Mouse (Mus musculus): ENCODE data around the gene Gm48552. TPM values are rescaled to one million over a fixed set of nuclear protein-coding genes. Genes with fewer than 3 reads are reported as not detected.

Gm48552 gene
- total and polyA plus RNA-seq, 3 experiments, result 0.89 to 1.2 TPM; not detected in 1

- TF ChIP-seq USF2 (IDR thresholded peaks at IDR 0.05; ENCODE audit: borderline replicate concordance in 1 of 2, insufficient read depth in 1 of 2, low read depth in 1 of 2, low read length in 2 of 2) (peak in 1 of 2 experiments; percentile 84; a peak in 2 of 4 replicates), SMC3 (IDR thresholded peaks at IDR 0.05; ENCODE audit: low read depth, low read length) (no peak)
Observed at GRCm38 (mm10) chr10:81407539-81408423, 19.0 kb downstream of the Gm48552 start (continued).

GRCm38 (mm10) chr10:81408424-81408729 is 19.6 kb downstream of the Gm48552 start:
- Histone ChIP-seq H3K79me2 (ENCODE audit: control insufficient read depth, insufficient read depth, low read length, poor library complexity) (no peaks in the 10 kb centered on the region), H3K27ac (ENCODE audit: control insufficient read depth, low read depth, low read length) (no peak overlapping the region), H3K4me1 (ENCODE audit: control insufficient read depth in 1 of 2, insufficient read depth in 2 of 2, low read length in 2 of 2) (peaks cover 3 to 29% of the 10 kb centered on the region in 2 experiments; a peak in 3 of 4 replicates), H3K36me3 (ENCODE audit: control insufficient read depth in 1 of 2, insufficient read depth in 2 of 2, low read length in 2 of 2) (peaks cover 0 to 16% of the 10 kb centered on the region in 2 experiments; a peak in 2 of 4 replicates), H3K4me3 (ENCODE audit: control insufficient read depth in 1 of 2, insufficient read depth in 1 of 2, low read depth in 2 of 2, low read length in 2 of 2) (no peak overlapping the region), H3K9me3 (replicated peaks; ENCODE audit: insufficient read depth, low read length) (no peaks in the 10 kb centered on the region), H3K9ac (ENCODE audit: control insufficient read depth, low read depth, low read length, poor library complexity, severe bottlenecking) (no peak overlapping the region), H3K27me3 (ENCODE audit: control insufficient read depth in 1 of 2, insufficient read depth in 2 of 2, low read length in 2 of 2) (no peaks in the 10 kb centered on the region)
- TF ChIP-seq USF1 (IDR thresholded peaks at IDR 0.05; ENCODE audit: low read depth, low read length) (0 out of 2 replicates have a peak, but pooled peaks have one; percentile 14), ZKSCAN1 (IDR thresholded peaks at IDR 0.05; ENCODE audit: low read depth, low read length) (no peak)
- no peak for DNase-seq (ENCODE audit: low read depth, low spot score)

- H3K36me3 ChIP-seq (ENCODE audit: control insufficient read depth in 1 of 2, insufficient read depth in 2 of 2, low read length in 2 of 2), result peaks cover 0 to 16% of the 10 kb centered on the region in 2 experiments; a peak in 2 of 4 replicates
- H3K9me3 ChIP-seq (replicated peaks; ENCODE audit: insufficient read depth, low read length), result no peaks in the 10 kb centered on the region
- peak; percentile 74 for DNase-seq (ENCODE audit: low read depth, low spot score)
- H3K9ac ChIP-seq (ENCODE audit: control insufficient read depth, low read depth, low read length, poor library complexity, severe bottlenecking), result no peak overlapping the region
- no peaks in the 10 kb centered on the region for H3K79me2 ChIP-seq (ENCODE audit: control insufficient read depth, insufficient read depth, low read length, poor library complexity)
- TF ChIP-seq NRF1 (IDR thresholded peaks at IDR 0.05; ENCODE audit: insufficient read depth, low read depth, low read length, poor library complexity, severe bottlenecking), result no peak
- TF ChIP-seq HCFC1 (IDR thresholded peaks at IDR 0.05; ENCODE audit: low read depth, low read length), result no peak
- no peak for TF ChIP-seq NELFE (IDR thresholded peaks at IDR 0.05; ENCODE audit: low read depth, low read length)
- peak; percentile 68 for TF ChIP-seq SMC3 (IDR thresholded peaks at IDR 0.05; ENCODE audit: low read depth, low read length)
- TF ChIP-seq UBTF (IDR thresholded peaks at IDR 0.05; ENCODE audit: borderline replicate concordance, insufficient read depth, low read depth, low read length), result no peak
- peak; percentile 23 for TF ChIP-seq RAD21 (IDR thresholded peaks at IDR 0.05; ENCODE audit: low read depth, low read length)
- TF ChIP-seq CTCF (IDR thresholded peaks at IDR 0.05 in 2 of 3, conservative IDR thresholded peaks at IDR 0.05 in 1 of 3; ENCODE audit: control insufficient read depth in 1 of 3, insufficient read depth in 1 of 3, low read depth in 2 of 3, low read length in 3 of 3, poor library complexity in 1 of 3, severe bottlenecking in 1 of 3), result peak; percentile 76 to 91 (median 76)
- TF ChIP-seq POLR2AphosphoS2 (IDR thresholded peaks at IDR 0.05; ENCODE audit: low read length), result no peak
- H3K27me3 ChIP-seq (ENCODE audit: control insufficient read depth in 1 of 2, insufficient read depth in 2 of 2, low read length in 2 of 2), result no peaks in the 10 kb centered on the region
- H3K4me3 ChIP-seq (ENCODE audit: control insufficient read depth in 1 of 2, insufficient read depth in 1 of 2, low read depth in 2 of 2, low read length in 2 of 2), result no peak overlapping the region
- peaks cover 3 to 29% of the 10 kb centered on the region in 2 experiments; a peak in 3 of 4 replicates for H3K4me1 ChIP-seq (ENCODE audit: control insufficient read depth in 1 of 2, insufficient read depth in 2 of 2, low read length in 2 of 2)
- H3K27ac ChIP-seq (ENCODE audit: control insufficient read depth, low read depth, low read length), result no peak overlapping the region
Observed at GRCm38 (mm10) chr10:81408871-81409291, 20.1 kb downstream of the Gm48552 start.
